Mouse (Mus musculus) intestine, embryonic 16.5 days (tissue): ENCODE data around the gene N4bp2. TPM values are rescaled to one million over a fixed set of nuclear protein-coding genes. Genes with fewer than 3 reads are reported as not detected.

Experiments
- ATAC-seq: fragments of 200-750 bp; cut with Nextera tagmentation; 2 replicates; pipeline ENCODE4 v1.8.0; 2017; ENCODE audit warnings: moderate TSS enrichment, moderate library complexity
- H3K27ac ChIP-seq: fragments of 300-500 bp; sonication (generic); 2 replicates; pipeline ENCODE4 v1.5.1; 2014; ENCODE audit warnings: mild to moderate bottlenecking, low read length
- H3K27me3 ChIP-seq: fragments of 300-500 bp; sonication (generic); replicated peaks from 2 replicates; pipeline ENCODE4 v1.6.1; 2014; ENCODE audit warnings: low read length, control low read depth, mixed read lengths; ENCODE audit not compliant: control insufficient read depth, insufficient read depth
- H3K36me3 ChIP-seq: fragments of 300-500 bp; sonication (generic); 2 replicates; pipeline ENCODE4 v1.6.1; 2014; ENCODE audit warnings: low read length, control low read depth; ENCODE audit not compliant: control insufficient read depth, insufficient read depth
- H3K4me1 ChIP-seq: fragments of 300-500 bp; sonication (generic); 2 replicates; pipeline ENCODE4 v1.6.1; 2014; ENCODE audit warnings: low read length, control low read depth, mixed read lengths; ENCODE audit not compliant: control insufficient read depth, insufficient read depth
- H3K4me2 ChIP-seq: fragments of 300-500 bp; sonication (generic); 2 replicates; pipeline ENCODE4 v1.6.1; 2014; ENCODE audit warnings: low read depth, low read length, control low read depth
- H3K4me3 ChIP-seq: fragments of 300-500 bp; sonication (generic); 2 replicates; pipeline ENCODE4 v1.5.1; 2014; ENCODE audit warnings: mild to moderate bottlenecking, low read length
- H3K9ac ChIP-seq: fragments of 300-500 bp; sonication (generic); 2 replicates; pipeline ENCODE4 v1.6.1; 2014; ENCODE audit warnings: low read depth, low read length
- H3K9me3 ChIP-seq: fragments of 300-500 bp; sonication (generic); 2 replicates; pipeline ENCODE4 v1.6.1; 2016; ENCODE audit warnings: low read length, control low read depth; ENCODE audit not compliant: control insufficient read depth
- WGBS: fragments of 180-500 bp; shearing (Covaris S2); extraction: QIAGEN DNeasy Blood & Tissue Kit; methylation state at CpG from one replicate; pipeline ENCODE4 v1.1.7; 2014; 5-methylcytosine and 5-hydroxymethylcytosine counted together
- polyA plus RNA-seq: library from polyadenylated mRNA; unstranded; fragments of >200 nt; fragmentation: Nextera tagmentation; extraction: Ambion mirVana; gene quantifications from 2 replicates; pipeline ENCODE4 v1.2.1, GENCODE M21; 2015

N4bp2 gene
- polyA plus RNA-seq, 1 experiment from 2014 or later = 16.8 TPM

DNA sequence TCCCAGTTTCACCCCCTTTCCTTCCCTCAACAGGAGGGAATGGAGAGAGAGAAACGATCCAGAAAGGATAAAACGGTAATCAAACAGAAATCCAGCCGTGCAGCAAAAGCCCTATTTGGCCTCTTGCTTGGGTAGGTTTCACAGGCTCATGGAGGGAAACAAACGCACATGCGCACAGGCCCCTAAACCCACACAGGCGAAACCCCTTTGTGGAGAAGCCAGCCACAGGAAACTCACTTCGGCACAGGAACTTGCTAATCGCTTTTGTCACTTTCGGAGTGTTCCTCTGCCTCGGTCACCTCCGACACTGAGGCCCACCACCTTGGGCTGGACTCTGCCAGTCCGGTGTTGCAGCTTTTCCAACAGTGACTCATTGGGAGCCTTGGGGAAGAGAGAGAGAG, 100.0 kb downstream of the N4bp2 start:
- H3K9me3 ChIP-seq = no peaks in the 10 kb centered on the region
- 77% methylated on average over 12 of the region's 12 CpGs for WGBS
- H3K9ac ChIP-seq = no peak overlapping the region
- no peaks in the 10 kb centered on the region for H3K27me3 ChIP-seq
- H3K4me1 ChIP-seq = peaks cover 2% of the 10 kb centered on the region; the same call in 1 of the 2 replicates
- H3K36me3 ChIP-seq = no peaks in the 10 kb centered on the region
- no peak overlapping the region for H3K4me2 ChIP-seq
- H3K4me3 ChIP-seq = no peak overlapping the region
- no peak for ATAC-seq
- no peak overlapping the region for H3K27ac ChIP-seq

DNA sequence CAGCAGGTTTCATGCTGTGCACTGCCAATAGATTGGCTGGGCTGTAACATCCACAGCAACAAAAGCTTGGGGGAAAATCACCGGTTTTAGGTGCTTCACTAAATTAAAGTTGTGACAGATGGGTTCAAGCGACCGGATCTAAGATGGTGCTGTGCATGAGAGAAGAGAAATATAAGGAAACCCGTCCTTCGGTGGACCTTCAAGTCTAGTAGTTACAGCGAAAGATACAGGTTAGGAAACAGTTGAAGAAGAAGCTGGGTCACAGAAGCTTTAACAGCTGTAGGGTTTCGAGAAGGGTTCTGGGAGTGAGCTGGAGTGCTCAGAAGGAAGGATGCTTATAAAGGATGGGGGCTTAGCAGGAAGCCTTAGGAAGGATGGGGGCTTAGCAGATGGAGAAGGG, 101.2 kb downstream of the N4bp2 start:
- H3K27me3 ChIP-seq = no peaks in the 10 kb centered on the region
- no peaks in the 10 kb centered on the region for H3K9me3 ChIP-seq
- H3K4me2 ChIP-seq = no peak overlapping the region
- H3K27ac ChIP-seq = no peak overlapping the region
- H3K36me3 ChIP-seq = no peaks in the 10 kb centered on the region
- H3K4me1 ChIP-seq = no peaks in the 10 kb centered on the region
- no peak overlapping the region for H3K9ac ChIP-seq
- no peak overlapping the region for H3K4me3 ChIP-seq
- WGBS = 89% methylated on average over 7 of the region's 7 CpGs
- no peak for ATAC-seq

DNA sequence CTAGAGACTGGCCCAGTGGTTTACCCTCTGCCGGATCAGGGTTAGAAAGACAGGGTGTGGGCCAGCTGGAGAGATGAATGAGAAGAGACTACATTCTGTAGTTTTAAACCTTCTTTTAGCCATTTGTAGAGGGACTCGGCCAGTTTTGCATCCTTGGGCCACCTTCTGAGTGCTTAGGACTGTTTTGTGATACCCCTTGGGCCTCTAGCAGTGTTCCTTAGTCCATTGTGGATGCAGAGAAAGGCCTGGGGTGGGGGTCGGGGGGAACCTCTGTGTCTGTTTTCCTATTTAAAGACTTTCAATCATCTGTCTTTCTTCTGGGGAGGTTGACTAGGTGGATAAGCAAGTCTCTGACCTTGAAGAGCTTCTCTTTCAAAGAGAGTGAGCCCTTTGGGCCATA, 101.6 kb downstream of the N4bp2 start:
- H3K9ac ChIP-seq = no peak overlapping the region
- no peaks in the 10 kb centered on the region for H3K4me1 ChIP-seq
- no peak overlapping the region for H3K4me2 ChIP-seq
- H3K9me3 ChIP-seq = no peaks in the 10 kb centered on the region
- no peak overlapping the region for H3K4me3 ChIP-seq
- H3K27me3 ChIP-seq = no peaks in the 10 kb centered on the region
- no peaks in the 10 kb centered on the region for H3K36me3 ChIP-seq
- ATAC-seq = no peak
- H3K27ac ChIP-seq = no peak overlapping the region
- 81% methylated on average over 3 of the region's 3 CpGs for WGBS

DNA sequence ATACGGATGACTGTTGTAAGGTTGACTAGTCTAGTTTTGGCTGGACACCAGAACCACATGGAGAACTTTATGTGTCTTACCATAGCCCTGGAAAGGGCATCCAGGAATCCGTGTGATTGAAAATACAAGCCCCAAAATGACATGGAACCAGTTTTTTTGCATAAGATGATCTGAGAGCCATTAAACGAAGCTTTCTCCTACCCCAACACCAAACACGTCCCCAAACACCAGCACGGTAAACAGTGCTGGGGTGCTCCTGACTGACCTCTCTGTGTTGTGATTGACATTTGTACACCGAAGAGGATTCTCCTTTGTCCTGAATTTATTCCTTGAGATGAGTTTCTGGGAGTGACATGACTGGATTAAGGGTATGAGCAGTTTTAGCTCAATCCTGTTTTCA, 103.3 kb downstream of the N4bp2 start:
- ATAC-seq = no peak
- Histone ChIP-seq H3K27me3 (no peaks in the 10 kb centered on the region), H3K9ac (no peak overlapping the region), H3K36me3 (no peaks in the 10 kb centered on the region), H3K27ac (no peak overlapping the region), H3K4me2 (no peak overlapping the region), H3K9me3 (no peaks in the 10 kb centered on the region), H3K4me3 (no peak overlapping the region), H3K4me1 (no peaks in the 10 kb centered on the region)
- 85% methylated on average over 6 of the region's 6 CpGs for WGBS

DNA sequence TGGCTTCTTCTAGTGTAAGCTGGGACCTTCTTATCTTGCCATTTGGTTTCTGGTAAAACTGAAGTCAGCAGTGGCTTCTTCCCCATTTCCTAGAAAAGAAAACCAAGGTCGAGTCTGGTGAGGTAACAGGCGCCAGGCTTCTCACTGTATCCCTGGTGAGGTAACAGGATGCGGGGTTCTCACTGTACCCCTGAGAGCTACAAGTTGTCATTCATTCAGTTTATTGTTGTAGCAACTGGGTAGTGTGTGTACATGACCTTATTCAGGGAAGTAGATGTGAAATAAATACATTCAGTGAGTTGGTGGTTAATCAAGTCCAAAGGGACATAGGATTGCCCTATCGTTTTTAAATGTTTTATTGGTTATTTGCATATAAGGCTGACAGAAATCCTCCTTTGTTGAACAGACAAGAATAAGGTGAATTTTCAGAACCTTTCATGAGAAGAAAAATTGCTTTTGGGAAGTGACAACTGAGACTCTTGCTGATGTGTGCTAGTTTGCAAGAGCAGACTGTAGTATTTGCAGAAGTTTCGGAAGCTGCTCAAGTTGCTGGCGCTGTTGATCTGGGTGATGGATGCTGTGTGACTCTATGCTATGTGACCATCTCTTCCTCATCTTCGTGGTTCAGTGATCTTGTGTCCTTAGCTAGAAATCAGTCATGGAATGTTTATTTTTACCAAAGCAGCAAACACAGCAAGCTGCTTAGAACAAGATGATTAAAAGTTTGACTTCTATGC, 104.2 kb downstream of the N4bp2 start:
- H3K4me1 ChIP-seq = no peaks in the 10 kb centered on the region
- H3K4me2 ChIP-seq = no peak overlapping the region
- no peaks in the 10 kb centered on the region for H3K9me3 ChIP-seq
- WGBS = 75% methylated on average over 7 of the region's 7 CpGs
- H3K4me3 ChIP-seq = no peak overlapping the region
- H3K36me3 ChIP-seq = no peaks in the 10 kb centered on the region
- H3K9ac ChIP-seq = no peak overlapping the region
- ATAC-seq = no peak
- no peaks in the 10 kb centered on the region for H3K27me3 ChIP-seq
- H3K27ac ChIP-seq = no peak overlapping the region

DNA sequence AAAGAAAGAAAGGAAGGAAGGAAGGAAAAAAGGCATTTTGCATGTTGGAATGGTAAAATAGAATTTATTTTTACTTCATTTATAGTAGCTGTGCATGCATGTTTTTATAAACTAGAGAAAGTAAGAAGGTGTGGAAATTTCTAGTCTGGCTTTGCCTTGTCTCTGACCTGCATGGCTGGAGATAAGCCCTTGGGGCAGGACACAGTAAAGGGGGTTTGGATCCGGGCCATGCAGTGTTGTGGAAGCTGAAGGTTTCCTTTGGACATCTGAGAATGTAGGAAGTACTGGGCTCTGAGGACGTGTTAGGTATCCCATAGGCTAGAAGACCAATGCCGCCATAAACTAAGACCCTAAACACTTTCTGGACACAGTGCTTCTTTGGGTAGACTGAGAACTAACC, 105.1 kb downstream of the N4bp2 start:
- Histone ChIP-seq H3K9ac (no peak overlapping the region), H3K4me1 (no peaks in the 10 kb centered on the region), H3K27ac (no peak overlapping the region), H3K4me3 (no peak overlapping the region), H3K9me3 (no peaks in the 10 kb centered on the region), H3K4me2 (no peak overlapping the region), H3K36me3 (no peaks in the 10 kb centered on the region), H3K27me3 (no peaks in the 10 kb centered on the region)
- 65% methylated on average over 3 of the region's 3 CpGs for WGBS
- no peak for ATAC-seq

DNA sequence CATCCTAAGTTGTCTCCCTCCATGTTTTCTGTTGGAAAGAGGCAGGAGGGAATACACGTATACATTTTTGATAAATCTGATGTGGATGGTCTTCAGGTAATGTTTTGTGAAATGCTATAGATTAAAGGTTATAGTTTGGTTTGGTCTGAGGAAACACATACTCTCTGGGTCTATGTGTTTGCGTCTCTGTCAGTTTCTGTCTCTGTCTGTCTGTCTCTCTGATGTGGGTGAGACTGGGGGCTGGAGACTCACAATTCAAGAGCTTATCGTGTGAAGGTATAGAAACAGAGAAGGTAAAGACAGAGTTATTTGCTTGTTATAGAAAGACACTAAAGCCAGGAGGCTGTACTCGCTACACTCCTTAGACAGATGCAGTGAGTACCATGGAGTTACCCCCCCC, 106.3 kb downstream of the N4bp2 start:
- Histone ChIP-seq H3K27me3 (no peaks in the 10 kb centered on the region), H3K27ac (no peak overlapping the region), H3K4me1 (no peaks in the 10 kb centered on the region), H3K9ac (no peak overlapping the region), H3K4me3 (no peak overlapping the region), H3K9me3 (no peaks in the 10 kb centered on the region), H3K36me3 (no peaks in the 10 kb centered on the region), H3K4me2 (no peak overlapping the region)
- WGBS = 90% methylated on average over 4 of the region's 4 CpGs
- ATAC-seq = no peak

DNA sequence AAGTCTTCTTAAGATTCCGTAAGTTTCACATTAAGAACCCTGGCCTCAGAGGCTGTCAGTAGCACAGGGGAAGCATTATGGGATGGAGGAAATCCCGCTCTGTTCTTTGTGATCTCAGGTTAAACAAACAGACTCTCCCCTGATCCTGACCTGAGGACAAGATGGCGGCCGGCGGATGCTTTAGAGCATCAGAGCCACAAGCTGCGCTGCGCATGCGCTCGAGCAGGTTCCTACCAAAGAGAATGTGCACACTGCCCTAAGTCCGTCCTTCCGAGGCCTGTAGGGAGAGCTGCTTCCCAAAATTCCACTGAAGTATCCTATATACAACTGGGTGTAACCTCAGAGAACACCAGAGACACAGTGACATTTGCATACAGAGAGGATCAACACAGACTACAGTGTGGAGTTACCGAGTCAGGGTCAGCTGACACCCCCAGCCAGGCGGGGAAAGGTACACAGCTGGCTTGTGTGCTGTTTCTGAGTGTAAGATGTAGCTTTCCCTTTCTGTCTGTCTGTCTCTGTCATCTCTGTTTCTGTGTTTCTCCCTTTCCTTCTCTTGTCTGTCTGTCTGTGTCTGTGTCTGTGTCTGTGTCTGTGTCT, 108.1 kb downstream of the N4bp2 start:
- Histone ChIP-seq H3K36me3 (no peaks in the 10 kb centered on the region), H3K9me3 (no peaks in the 10 kb centered on the region), H3K4me1 (no peaks in the 10 kb centered on the region), H3K9ac (no peak overlapping the region), H3K27ac (no peak overlapping the region), H3K4me3 (no peak overlapping the region), H3K4me2 (no peak overlapping the region), H3K27me3 (no peaks in the 10 kb centered on the region)
- ATAC-seq = no peak
- 86% methylated on average over 13 of the region's 13 CpGs for WGBS

DNA sequence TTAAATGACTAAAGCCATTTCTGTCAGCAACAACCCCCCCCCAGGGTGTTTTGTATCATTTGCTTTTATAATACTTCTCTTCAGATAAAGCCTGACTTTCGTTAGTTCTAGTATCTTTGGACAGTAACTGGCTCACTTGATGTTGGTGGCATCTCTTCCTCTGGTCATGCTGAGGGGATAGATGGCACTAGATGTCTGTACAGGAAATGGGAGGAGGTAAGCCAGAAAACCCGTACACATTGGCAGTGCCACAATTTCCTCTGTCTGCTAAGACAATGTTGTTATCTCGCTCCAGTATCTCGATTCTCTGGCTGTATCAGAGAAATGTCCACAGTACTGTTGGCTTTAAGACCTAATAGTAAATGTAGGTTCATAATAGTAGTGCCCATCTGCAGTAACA, 109.9 kb downstream of the N4bp2 start:
- no peaks in the 10 kb centered on the region for H3K4me1 ChIP-seq
- ATAC-seq = no peak
- no peaks in the 10 kb centered on the region for H3K36me3 ChIP-seq
- WGBS = 72% methylated on average over 4 of the region's 4 CpGs
- no peak overlapping the region for H3K4me2 ChIP-seq
- H3K27ac ChIP-seq = no peak overlapping the region
- no peaks in the 10 kb centered on the region for H3K27me3 ChIP-seq
- H3K4me3 ChIP-seq = no peak overlapping the region
- H3K9me3 ChIP-seq = no peaks in the 10 kb centered on the region
- H3K9ac ChIP-seq = no peak overlapping the region

DNA sequence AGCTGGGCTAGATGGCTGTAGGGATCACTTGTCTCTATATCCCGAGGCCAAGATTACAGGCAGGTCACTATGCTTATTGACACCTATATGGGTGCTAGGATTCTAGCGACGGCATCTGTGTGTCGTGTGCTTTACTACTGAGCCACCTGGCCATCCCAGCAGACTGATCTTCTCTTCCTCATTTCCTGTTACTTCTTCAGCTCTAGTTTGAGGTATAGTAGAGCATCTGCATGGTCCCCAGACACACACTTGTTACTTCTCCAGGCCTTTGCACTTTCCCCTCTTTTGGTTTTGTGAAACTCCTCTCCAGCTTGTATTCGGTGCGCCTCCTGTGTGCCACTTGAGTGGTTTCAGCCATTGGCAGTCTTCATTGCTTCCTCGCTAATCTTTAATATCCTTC, 111.9 kb downstream of the N4bp2 start:
- WGBS = 89% methylated on average over 7 of the region's 7 CpGs

More for the DNA sequence above, 111.9 kb downstream of the N4bp2 start:
- no peaks in the 10 kb centered on the region for H3K27me3 ChIP-seq
- H3K4me1 ChIP-seq = no peaks in the 10 kb centered on the region
- no peak overlapping the region for H3K4me2 ChIP-seq
- no peak overlapping the region for H3K4me3 ChIP-seq
- no peak overlapping the region for H3K9ac ChIP-seq
- H3K9me3 ChIP-seq = no peaks in the 10 kb centered on the region
- no peaks in the 10 kb centered on the region for H3K36me3 ChIP-seq
- no peak overlapping the region for H3K27ac ChIP-seq
- ATAC-seq = no peak
